Mouse (Mus musculus) right cerebral cortex, postnatal 4 days (tissue): ENCODE results near the gene Paics.
A peak's percentile ranks its signal among the peaks of the same experiment; 100 is the strongest.
"Not testable (repeated sequence)": the region's sequence is repeated elsewhere in the genome, so short reads cannot be mapped to it uniquely, and the experiment has no call there.

Source experiments
- DNase-seq: peaks from one replicate; pipeline ENCODE4 v3.0.0-alpha.2; 2022

The Paics gene

GRCm38 (mm10) chr5:76951106-76952027, at the start of gene Paics, which contains the start of gene Ppat:
Paics (plus strand) TSS chr5:76951307.
Ppat (minus strand) TSS chr5:76951578.
- DNase-seq: peak; percentile 96

- no peak for DNase-seq
Measured at GRCm38 (mm10) chr5:76902131-76902530, 49.0 kb upstream of the Paics start.

- DNase-seq: no peak
Measured at GRCm38 (mm10) chr5:76904713-76905404, 46.2 kb upstream of the Paics start.

GRCm38 (mm10) chr5:76905405-76906154, 45.5 kb upstream of the Paics start, which contains the start of gene Aasdh:
Aasdh (minus strand) TSS chr5:76905514.
- DNase-seq: peak; percentile 99

GRCm38 (mm10) chr5:76906155-76906499, 45.0 kb upstream of the Paics start:
- DNase-seq: no peak

GRCm38 (mm10) chr5:76910807-76911206, 40.3 kb upstream of the Paics start:
- DNase-seq: no peak

- DNase-seq: not testable (repeated sequence)
Measured at GRCm38 (mm10) chr5:76912522-76912921, 38.6 kb upstream of the Paics start.

GRCm38 (mm10) chr5:76922833-76923232, 28.3 kb upstream of the Paics start:
- no peak for DNase-seq

GRCm38 (mm10) chr5:76923428-76923827, 27.7 kb upstream of the Paics start:
- DNase-seq: peak; percentile 54

- no peak for DNase-seq
Measured at GRCm38 (mm10) chr5:76924296-76924695, 26.8 kb upstream of the Paics start.

- no peak for DNase-seq
Measured at GRCm38 (mm10) chr5:76928124-76928832, 22.8 kb upstream of the Paics start.

GRCm38 (mm10) chr5:76929180-76929877, 21.8 kb upstream of the Paics start:
- no peak for DNase-seq

GRCm38 (mm10) chr5:76939717-76940116, 11.4 kb upstream of the Paics start:
- DNase-seq: no peak

- DNase-seq: no peak
Measured at GRCm38 (mm10) chr5:76941975-76942374, 9.1 kb upstream of the Paics start.

- no peak for DNase-seq
Measured at GRCm38 (mm10) chr5:76942505-76942904, 8.6 kb upstream of the Paics start.

GRCm38 (mm10) chr5:76944965-76945677, 6.0 kb upstream of the Paics start:
- DNase-seq: no peak

GRCm38 (mm10) chr5:76945678-76946033, 5.5 kb upstream of the Paics start:
- DNase-seq: no peak

- DNase-seq: no peak
Measured at GRCm38 (mm10) chr5:76947142-76947541, 4.0 kb upstream of the Paics start.

GRCm38 (mm10) chr5:76947758-76948157, 3.3 kb upstream of the Paics start:
- DNase-seq: no peak

GRCm38 (mm10) chr5:76950343-76951105, 583 bp upstream of the Paics start:
- DNase-seq: no peak
